Mouse (Mus musculus) lung, postnatal 25 days (tissue): ENCODE data around the gene Dclk3.
A peak's percentile ranks its signal among the peaks of the same experiment; 100 is the strongest.

Source experiments
- DNase-seq: peaks from one replicate; pipeline ENCODE4 v3.0.0; 2022; ENCODE audit warnings: low spot score

Gene Dclk3

DNA sequence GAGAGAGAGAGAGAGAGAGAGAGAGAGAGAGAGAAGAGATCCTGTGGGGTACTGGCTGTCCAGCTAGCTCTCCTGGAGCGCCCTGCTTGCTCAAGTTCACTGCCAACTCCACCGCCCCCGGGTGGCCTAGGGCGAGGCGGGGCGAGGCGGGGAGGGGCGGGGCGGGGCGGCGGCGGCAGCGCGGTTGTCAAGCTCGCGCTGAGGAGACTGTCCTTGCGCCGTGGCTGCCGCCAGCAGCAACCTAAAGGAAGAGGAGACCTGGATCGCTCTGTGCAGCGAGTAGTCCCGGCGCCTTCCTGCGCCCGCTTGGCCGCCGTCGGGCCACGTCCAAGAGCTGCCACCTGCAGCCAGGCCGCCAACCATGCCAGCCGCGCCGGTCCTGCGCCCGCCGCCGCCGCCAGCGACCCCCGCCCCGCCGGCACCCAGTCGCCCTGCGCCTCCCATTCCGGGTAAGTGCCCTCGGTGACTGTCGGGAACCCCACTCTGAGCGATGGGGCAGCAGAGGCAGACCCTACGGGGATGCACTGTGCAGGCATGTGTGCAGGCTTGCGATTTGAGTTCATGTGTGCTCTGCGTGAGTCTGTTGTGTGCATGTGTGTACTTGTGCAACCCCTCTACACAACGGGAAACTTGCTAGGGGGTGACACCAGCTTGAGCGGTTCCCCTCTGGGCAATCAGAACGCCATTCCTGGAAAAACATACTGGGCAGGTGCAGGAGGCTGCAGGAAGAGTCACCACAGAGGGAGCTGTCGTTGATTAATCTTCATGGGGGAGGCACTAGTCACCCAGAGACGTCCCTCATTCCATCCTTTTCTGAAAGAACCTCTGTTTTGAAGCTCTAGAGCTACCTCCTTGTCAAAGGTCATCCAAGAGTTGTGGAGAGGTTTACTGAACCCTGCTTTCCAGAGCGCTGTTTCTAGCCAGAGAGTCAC is at the start of gene Dclk3:
Gene Dclk3, plus strand, starts transcription at position 178 of the 932 bp plus-strand sequence.
- DNase-seq = peak; percentile 14

DNA sequence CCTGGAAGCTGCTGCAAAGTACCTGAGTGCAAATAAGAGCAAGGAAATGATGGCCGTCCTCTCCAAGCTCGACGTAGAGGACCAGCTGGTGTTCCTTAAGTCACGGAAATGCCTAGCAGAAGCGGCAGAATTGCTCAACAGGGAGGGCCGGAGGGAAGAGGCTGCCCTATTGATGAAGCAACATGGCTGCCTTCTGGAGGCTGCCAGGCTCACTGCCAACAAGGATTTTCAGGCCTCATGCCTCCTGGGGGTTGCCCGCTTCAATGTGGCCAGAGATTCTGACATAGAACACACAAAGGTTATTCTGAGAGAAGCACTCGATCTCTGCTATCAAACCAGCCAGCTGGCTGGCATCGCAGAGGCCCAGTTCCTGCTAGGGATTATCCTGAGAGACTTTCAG is 48.9 kb upstream of the Dclk3 start:
- peak; percentile 14 for DNase-seq

DNA sequence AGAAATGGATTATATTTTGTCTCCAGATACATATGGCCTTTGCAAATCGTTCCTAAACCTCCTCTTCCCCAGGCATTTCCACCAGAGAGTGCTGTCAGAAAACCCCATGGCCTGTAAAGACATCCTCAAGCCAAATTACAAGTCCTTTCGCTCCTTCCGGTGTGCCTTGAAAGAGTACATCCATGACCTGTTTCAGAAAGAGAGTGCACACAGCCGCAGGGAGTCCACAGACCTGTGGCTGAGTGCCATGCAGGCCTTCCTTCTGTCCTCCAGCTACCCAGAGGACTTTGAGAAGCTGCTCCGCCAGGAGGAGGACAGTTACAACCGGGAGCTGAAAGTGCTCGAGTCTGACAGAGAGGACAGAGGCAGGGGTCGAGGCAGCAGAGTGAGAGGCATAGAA is 47.8 kb upstream of the Dclk3 start:
- no peak for DNase-seq

DNA sequence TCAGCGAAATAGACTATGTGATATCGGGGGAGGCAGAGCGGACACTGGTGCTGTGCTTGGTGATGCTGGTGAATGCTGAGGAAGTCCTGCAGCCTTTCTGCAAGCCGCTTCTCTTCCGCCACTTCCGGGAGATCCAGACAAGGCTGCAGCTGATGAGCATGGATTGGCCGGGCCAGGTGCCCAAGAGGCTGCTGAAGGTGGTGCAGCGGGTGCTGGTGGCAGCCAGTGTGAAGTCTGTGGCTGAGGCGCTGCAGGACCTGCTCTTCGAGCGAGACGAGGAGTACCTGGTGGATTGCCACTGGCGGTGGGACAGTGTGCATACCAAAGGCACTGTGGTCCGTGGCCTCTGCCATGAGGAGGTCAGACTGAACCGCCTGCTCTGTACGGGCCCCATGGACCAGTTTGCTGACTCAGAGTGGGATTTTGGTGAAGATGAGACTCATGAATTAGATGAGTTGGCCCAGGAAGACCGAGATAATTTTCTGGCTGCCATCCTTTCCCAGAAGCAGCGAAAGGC is 46.9 kb upstream of the Dclk3 start:
- no peak for DNase-seq

DNA sequence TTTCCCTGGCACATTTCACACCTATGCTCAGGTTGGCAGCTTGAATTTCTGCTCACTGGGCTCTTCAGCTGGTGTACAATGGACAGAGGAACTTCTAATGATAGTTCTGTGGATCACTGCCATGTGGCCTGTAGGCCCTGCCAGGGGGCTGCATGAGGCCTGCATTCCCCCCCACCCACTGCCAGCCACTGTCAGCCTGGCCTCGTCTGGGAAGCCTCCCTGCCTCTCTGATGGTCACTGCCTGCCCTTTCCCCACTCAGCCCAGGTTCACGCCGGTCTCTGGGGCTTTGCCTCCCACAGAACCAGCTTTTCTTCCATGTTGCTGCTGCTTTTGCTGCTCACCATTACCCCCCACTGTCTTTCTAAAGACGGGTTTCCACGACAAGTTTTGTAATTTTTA is 43.6 kb upstream of the Dclk3 start:
- DNase-seq = no peak

DNA sequence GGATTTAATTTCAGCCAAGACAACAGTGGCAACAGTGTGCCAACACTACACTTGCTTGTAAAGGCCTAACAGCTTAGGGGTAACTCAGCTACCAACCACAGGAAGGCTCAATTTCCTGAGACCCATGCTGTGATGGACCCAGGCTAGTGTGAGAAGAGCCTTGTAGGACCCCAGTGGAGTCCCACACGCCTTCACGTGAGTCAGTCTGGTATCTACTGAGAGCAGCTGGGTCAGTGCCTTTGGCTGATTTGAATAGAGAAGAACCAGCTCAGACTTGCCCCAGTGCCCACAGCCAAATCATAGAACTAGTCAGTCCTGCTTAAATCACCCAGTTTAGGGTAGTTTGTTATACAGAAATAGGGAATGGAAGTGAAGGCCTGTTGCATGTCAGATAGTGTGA is 40.8 kb upstream of the Dclk3 start:
- no peak for DNase-seq

DNA sequence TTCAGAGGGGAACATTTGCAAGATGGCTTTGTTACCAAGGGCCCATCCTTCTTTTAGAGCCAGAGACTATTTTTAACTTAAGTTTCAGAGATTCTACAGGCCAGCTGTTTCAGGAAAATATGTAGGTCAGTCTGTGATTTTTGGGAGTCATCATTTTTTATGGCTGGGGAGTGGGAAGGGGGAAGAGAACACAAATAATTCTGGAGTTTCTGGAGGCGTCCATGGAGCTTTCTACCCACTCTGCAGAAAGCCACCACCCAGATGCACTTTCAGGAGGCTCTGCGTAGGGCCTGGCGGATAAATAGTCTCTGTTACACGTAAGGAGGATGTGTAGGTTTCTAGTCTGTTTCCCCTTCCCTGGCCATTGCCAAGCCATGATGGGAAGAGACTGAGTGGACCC is 38.8 kb upstream of the Dclk3 start:
- DNase-seq = no peak

DNA sequence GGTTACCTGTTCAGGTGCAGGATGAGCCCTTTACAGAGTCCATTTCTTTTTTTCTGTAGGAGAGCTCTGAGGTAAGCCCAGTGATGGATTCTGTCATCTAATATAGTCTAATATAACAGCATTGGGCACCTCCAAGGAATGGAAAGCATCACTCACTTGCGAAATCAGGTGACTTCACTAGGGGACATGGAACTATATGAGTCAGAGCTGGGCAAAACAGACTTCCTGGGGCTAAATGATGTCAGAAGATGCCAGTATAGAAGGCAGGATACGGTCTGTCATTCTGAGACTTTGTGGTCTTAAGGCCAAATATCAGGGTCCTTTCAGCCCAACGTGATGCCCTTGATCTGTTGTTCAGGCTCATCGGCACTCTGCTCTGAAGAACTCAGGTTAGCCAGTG is 35.7 kb upstream of the Dclk3 start:
- DNase-seq = no peak

DNA sequence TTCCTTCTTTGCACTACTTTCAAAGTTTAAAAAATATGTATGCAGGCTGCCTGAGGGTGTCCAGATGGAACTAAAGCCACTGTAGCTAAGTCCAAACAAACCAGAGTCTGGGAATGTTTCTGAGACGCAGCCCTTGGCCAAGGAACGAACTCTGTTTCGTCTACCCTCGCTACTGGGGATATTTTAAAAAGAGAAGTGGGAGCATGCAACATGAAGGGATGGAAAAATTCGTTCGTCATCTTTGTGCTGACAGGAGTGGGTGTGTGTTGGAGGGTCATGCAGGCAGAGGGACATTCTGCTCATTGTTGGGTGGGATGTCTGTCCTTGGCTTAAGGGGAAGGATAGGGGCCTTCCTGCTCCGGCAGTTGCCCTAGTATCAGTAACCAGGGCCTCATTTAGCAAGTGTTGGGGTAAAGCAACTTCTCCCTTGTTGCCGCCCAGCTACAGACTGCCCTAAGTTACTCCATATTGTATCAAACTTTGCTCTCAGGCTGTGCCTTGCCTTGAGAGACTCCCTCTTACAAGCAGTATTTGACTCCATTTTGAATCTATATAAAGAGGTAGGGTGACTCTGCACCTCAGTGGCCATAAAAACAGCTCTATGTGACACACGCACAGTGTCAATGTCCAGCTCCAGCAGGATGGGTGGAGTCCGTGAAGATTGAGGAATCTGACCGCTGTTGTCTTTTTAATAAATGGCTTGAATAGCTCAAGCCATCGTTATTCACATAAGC is 34.4 kb upstream of the Dclk3 start:
- no peak for DNase-seq

DNA sequence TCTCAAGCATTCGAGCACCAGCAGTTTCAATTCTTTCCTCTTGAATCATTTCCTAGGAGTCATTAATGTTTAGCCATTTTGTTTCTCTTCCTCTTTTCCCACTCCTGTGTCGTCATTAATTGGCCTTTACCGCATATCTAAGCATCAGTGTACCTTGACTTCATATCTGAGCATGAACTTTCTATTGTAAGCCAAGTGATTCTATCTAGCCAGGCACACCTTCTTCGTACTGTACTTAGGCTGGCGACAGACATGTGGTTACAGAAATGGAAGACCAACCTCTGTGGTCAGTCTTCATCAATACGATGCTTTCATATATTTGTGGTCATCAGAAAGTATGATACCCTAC is 33.8 kb upstream of the Dclk3 start:
- no peak for DNase-seq

DNA sequence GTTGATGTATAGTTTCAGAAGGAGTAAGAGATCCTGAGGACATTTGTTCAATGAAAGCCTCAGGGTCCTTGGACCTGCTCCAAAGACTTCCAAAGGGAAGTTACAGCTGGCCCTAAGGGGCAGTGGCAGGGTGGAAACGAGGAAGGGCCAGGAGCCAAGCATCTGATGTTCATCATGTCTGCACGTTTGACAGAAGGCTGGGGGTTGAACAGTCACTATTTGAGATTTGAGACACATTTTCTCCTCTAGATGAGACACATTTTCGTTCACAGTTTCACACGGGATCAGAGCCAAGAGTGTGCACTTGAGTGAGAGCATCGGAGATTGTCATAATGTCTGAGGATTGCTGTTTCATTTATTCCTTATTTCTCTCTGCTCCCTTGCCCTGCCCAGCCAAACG is 30.9 kb upstream of the Dclk3 start:
- DNase-seq = peak; percentile 3

DNA sequence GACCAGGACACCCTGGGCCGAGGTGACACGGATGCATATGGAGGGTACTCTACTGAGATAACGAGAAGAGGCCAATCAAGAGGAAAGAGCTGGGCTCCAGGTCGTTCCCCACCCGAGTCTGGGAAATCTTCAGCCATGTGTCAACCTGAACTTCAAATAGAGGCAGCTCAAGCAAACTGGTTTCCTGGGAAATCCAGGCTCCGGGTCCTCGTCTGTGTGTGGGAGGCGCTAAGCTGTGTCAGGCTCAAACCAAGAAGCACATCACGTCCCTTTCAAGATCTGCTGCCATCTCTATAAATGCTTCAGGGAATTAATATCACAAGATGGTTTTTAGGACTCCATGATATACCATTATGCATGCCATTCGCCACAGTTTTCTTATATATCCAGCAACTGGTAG is 30.5 kb upstream of the Dclk3 start:
- no peak for DNase-seq

DNA sequence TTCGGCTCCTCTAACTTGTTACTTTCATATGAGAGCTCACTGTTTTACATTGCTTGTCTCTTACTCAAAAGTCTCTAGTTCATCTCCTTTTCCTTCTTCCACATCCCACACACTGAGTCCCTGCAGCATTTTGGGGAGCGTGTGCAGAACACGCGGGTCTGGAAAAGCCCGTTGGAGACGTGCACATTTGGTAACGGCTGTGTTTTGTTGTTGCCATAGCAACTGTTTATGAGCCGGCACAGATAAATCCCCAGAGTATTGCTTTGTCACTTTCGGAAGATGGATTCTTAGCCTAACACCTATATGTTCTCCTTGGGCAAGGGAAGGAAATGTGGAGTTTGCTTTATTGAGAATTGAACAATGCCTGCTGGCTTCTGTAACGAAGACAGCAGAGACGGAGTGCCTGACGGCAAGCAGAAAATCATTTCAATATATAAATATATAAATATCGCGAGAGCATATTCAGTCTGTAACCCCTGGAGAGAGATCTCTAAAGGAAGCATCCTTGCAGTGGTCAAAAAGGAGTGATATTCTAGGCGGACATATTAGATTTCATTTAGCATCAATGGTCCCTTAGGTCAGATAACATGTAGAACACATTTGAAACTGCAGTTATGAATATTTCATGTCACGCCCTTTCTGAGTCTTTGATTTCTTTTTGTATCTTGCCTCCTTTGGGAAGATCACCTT is 26.3 kb upstream of the Dclk3 start:
- no peak for DNase-seq

DNA sequence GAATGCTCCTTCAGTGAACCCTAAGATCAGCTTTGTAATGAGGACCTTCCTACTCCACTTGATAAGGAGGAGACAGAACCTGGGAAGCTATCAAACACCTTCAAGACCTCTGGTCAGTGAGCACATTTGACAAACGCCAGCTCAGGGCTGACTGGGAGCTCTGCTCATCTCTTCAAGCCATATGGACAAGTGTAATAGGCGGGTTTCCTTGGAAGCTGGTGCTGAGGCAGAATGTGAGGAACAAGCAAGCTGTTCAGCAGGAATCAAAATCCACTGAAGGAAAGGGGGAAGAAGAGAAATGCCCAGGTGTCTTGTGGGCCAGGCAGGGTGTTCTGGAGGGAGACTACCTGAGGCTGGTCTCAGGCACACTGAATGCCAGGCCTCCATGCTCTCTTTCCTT is 17.0 kb upstream of the Dclk3 start:
- DNase-seq = no peak

DNA sequence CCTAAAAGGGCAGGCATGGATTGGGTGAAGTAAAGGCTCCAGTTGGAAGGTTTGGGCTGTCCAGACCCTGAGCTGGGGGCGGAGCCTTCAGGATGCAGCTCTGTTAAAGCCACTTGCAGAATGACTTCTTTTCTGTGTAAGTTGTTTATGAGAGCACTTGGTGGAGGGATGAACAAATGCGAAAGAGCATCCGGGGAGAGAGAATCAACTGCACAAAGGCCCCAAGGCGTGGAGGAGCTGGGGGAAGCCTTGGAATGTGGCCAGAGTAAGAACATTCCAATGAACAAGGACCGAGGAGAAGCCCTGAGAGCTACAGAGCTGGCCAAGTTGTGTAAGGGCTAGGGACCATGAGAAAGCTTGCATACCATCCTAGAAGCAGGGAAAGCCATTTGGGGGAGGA is 16.3 kb upstream of the Dclk3 start:
- DNase-seq = no peak

DNA sequence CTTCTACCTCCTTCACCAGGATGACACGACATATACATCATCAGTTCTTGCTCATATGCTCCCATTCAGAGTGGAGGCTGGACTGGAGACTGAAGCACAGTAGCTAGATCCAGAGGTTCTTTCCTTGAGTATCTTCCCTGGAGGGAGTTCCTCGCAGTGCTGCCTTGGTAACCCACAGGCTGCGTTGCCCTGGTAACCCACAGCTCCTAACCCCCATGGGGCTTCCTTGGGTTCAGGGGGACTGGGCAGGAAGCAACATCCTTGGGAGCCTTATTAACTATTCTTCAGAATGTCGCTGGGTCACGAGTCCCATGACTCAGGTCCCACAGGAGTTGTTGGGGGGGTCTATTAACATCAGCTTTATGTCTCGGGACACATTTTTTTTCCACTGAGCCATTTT is 13.8 kb upstream of the Dclk3 start:
- DNase-seq = no peak

DNA sequence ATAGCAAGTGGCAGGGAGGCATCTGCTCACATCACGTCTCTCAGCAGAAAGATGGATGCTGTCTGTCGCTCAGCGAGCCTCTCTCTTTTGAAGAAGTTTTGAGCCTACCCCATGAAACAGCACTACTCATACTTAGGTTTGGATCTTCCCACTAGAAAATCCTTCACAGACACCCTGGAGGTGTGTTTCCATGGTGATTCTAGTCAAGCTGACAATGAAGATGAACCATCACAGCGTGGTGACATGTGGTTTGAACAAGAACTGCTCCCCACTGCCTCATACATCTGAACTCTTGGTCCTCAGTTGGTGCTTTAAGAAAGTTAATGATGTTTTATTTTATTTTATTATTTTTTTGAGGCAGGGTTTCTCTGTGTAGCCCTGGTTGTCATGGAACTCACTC is 12.9 kb upstream of the Dclk3 start:
- no peak for DNase-seq

DNA sequence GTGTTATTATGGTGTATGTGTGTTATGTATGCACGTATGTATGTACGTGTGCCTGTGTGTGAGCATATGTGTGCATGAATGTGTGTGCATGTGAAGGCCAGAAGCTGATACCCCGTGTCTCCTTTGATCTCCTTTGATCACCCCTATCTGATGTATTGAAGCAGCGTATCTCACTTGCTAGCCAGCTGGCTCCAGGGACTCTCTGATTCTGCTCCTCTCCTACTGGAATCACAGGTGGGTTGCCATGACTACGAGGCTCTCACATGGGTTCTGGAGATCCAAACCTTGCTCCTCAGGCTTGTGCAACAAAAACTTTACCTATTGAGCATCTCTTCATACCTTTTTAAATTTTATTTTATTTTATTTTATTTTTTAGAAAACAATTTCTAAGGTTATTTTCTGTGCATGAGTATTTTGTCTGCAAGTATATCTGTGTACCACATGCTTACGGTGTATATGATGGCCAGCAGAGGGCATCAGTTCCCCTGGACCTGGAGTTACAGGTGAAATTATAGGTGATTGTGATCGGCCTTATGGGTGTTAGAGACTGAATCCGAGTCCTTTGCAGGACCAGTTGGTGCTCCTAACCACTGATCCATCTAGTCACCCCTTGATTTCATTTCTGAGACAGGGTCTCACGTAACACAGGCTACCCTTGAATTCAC is 10.9 kb upstream of the Dclk3 start:
- no peak for DNase-seq

DNA sequence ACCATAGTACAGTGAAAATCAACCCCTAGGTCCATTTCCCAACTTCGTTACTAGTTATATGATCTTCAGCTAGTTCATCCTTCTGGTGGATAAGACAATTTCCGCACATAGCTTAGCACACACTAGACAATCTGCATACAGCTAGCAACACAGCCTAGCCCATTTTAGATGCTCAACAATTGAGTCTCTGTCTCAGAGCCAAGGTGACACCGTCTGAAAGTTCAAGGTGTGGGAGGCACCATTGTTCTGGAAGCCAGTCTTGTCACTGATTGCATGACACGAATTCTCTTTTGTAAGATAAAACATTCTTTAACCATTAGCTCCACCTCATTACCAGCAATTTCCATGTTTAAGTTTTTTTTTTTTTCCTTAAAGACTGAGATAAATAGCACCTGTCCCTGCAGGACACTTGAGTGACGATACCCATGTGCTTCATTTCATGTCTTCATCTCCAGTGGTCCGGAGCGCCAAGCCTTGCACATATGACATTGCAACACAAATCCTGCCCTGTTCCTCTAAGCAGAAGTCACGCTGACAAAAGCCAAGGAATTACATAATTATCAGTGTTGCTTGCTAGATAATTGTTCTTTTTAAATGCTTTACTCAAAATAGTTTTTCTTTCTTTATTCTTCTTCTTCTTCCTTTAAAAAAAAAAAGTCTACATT is 10.1 kb upstream of the Dclk3 start:
- peak; percentile 54 for DNase-seq

DNA sequence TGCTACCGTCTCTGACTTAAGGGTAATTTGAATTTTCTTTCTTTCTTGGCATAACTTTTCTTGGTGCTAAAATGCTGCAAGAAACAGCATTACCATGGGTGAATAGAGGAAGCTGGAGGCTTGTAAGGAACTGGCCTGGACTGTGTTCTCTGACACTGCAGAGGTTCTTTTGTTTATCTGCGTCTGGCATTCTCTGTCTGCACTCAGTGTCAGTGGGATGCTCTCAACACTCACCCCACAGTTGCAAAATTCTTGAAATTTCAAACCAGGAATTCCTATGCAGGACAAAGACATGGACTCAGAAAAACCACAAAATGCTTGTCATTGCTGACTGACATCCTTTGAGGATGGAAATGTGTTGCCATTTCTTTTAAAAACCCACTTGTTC is 9.5 kb upstream of the Dclk3 start:
- peak; percentile 35 for DNase-seq

DNA sequence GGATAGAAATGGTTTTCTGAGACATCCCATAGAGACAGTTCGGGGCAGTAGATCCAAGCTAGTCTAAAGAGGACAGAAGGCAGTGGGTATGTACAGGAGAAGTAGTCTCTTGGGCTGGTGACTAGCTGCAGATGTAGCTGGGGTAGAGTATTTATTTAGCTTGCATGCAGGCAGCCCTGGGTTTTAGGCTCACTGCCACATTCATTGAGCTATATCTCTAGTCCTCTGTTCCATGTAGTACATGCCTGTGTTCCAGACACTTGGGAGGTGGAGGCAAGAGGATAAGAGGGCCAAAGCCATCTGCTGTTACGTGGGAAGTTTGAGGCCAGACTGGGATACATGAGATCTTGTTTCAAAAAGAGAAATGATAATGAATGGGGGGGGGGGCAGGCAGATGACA is 3.5 kb upstream of the Dclk3 start:
- no peak for DNase-seq

DNA sequence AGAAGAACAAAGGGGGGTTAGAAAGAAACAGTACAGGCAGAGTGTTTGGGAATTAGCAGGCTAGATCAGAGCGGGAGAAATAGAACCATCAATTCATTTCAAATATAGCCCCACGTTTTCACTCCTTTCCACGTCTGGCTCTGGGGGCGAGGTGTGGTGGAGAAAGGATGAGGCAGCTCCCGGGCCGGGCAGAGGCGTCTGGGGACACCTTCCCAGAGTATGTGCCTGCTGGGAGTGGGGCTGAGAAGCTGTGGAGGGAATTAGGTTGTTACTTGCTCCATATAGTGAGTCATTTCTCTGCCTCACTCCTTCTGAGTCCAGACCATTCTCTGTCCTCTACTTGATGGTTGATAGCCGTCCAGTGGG is 938 bp downstream of the Dclk3 start:
- no peak for DNase-seq
